Mouse (Mus musculus): ENCODE measurements at regions not wholly inside any gene's neighbourhood (a gene's known extent, or its start where the extent isn't known, plus 50 kb on each side); places are given as distances from the start of the nearest gene placed in this dataset.

- no peak for DNase-seq (ENCODE audit: low spot score in 2 of 2)
Observed at GRCm38 (mm10) chr12:98337644-98338043, 69.2 kb downstream of the Gpr65 start.

DNA sequence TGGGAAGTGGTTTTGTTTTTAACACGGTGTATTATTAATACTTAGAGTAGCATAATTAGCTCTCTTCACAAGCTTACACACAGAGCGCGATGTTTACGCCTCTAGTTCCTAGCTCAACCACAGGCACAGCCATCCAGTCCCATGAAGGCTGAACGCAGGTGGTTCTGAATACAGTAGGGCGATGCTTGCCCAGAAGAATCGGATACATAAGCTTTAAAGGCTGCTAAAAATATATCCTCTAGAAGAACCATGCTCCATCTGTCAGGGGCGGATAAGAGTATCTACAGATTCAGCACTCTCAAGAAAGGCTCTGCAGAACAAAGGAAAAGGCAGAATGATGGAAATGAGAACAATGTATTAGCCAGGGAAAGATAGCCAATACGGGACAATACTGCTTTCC lies 71.1 kb downstream of the Gpr65 start:
- DNase-seq (ENCODE audit: low spot score in 2 of 2): no peak

GRCm38 (mm10) chr12:98342158-98342557 lies 73.7 kb downstream of the Gpr65 start:
- DNase-seq (ENCODE audit: low spot score in 2 of 2): peak in 1 of 2 experiments; percentile 29

- no peak for DNase-seq (ENCODE audit: low spot score in 2 of 2)
Observed at GRCm38 (mm10) chr12:98343653-98344052, 75.2 kb downstream of the Gpr65 start.

DNA sequence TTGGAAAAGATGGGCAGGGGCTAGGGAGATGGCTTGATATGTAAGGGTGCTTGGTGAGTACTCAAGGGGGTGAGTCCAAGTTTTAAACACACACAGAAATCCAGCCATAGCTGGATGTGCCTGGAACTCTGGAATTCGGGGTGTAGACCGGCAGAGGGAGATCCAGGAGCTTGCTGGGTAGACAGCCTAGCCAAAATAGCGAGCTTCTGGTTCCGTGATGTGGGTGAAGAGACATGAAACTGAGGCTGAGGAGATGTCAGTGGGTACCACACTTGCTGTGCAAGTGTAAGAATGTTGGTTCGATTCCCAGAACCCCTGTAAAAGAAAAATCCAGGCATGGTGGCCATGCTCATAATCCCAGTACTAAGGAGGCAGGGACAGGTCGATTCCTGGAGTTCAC lies 78.6 kb downstream of the Gpr65 start:
- DNase-seq (ENCODE audit: low spot score in 2 of 2): no peak

- peak; percentile 36 to 44 for DNase-seq (ENCODE audit: low spot score in 2 of 2)
Observed at GRCm38 (mm10) chr12:98347550-98348318, 79.3 kb downstream of the Gpr65 start.

DNA sequence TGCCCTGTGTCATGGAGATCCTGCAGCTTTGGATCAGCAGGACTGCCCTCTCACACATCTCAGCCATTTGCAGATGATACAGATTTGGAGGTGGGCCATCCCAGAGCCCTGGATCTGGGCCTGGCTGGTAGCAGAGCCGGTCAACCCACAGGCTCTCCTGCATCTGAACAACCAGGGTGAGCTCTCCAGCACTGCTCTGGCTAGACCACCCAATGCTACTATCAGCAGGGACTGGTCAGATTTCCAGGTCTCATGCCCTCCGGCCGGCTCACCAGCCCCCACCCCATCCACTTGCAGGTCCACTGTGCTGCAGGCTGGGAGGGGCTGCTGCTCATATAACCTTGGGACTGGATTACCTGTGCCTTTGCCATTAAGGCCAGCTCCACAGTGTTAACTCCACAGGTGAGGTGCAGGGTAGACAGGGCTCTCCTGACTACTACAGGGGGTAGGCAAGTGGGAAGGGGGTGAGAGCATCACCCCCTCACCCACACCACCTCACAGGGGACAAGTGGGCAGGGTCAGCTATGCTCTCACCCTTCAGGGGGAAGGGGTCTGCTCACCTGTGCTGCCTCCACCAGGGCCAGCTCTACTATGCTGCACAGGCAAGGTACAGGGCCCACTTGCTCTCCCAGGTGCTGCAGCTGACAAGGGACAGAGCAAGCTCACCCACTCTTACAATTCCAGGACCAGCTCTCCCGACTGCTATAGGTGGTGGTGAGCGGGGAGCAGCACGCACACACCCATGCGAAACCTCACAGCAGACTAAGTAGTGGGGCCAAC lies 81.6 kb downstream of the Gpr65 start:
- DNase-seq (ENCODE audit: low spot score in 2 of 2): no peak

- no peak for DNase-seq (ENCODE audit: low spot score in 2 of 2)
Observed at GRCm38 (mm10) chr12:98352401-98352800, 84.0 kb downstream of the Gpr65 start.

DNA sequence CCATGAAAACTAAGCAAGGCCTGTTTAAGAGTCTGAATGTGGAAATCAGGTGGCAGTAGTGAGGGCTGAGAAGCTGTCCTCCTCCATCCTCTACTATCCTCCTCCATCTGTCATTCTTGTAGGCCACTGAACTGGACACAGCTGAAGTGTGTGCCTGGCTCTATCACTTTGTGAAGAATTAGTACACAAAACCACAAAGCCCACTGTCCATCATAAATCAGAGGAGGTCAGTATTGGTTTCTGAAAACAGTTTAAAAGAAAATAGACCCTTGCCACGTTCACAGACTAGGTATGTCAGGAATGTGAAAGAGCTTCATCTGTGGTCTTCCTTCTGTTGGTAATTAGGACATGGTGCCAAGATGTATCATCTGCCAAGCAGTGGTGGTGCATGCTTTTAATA lies 86.1 kb downstream of the Gpr65 start:
- no peak for DNase-seq (ENCODE audit: low spot score in 2 of 2)

- DNase-seq (ENCODE audit: low spot score in 2 of 2): no peak
Observed at GRCm38 (mm10) chr12:98367583-98367982, 99.1 kb downstream of the Gpr65 start.

DNA sequence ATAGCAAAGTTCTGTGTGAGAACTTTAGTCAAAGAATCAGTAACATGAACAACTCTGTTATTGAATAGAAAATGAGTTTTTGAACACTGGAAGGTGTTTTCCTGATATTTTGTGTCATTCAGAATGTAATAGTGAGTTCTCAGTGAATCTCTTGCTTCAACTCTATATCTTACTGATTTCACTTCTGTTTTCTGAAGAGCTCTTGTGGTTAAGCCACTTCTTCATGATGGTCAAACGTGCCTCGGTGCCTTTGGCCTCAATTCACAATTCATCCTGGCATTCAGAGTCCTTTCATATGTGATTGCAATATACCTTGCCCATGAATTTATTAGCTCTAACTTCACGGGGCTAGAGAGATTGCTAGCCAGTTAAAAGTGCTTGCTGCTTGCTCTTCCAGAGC lies 102.3 kb downstream of the Gpr65 start:
- no peak for DNase-seq (ENCODE audit: low spot score in 2 of 2)

- DNase-seq (ENCODE audit: low spot score in 2 of 2): no peak
Observed at GRCm38 (mm10) chr12:98375214-98375910, 106.9 kb downstream of the Gpr65 start.
